Mouse (Mus musculus) erythroblast, adult 5-6 weeks (primary cell): Measurements from ENCODE around the gene Myo10. TPM values are rescaled to one million over a fixed set of nuclear protein-coding genes. Genes with fewer than 3 reads are reported as not detected.

ENCODE experiments used
- ATAC-seq: replicated peaks from 2 replicates; pipeline ENCODE4 v1.8.0; 2016; ENCODE audit warnings: moderate number of reproducible peaks, mild to moderate bottlenecking, moderate TSS enrichment, inconsistent platforms; ENCODE audit not compliant: poor library complexity, low FRiP score, severe bottlenecking
- total RNA-seq, 2 experiments: library from RNA; stranded (forward) in 1 of 2; stranded (reverse) in 1 of 2; fragments of 150-400 nt in 1 of 2; fragments of 200-764, 138-1000 nt in 1 of 2; gene quantifications; 2 replicates each; pipeline versions ENCODE4 v1.2.3 to v1.2.4; 2015 to 2017; ENCODE audit warnings: low replicate concordance in 2 of 2

Myo10 gene
- total RNA-seq, 2 experiments from 2014 or later, result 1.7 to 5.9 TPM

GRCm38 (mm10) chr15:25608742-25609141 lies 13.6 kb upstream of the Myo10 start:
- no peak for ATAC-seq

- ATAC-seq, result no peak
Observed at GRCm38 (mm10) chr15:25609253-25609652, 13.1 kb upstream of the Myo10 start.

- no peak for ATAC-seq
Observed at GRCm38 (mm10) chr15:25611178-25611577, 11.1 kb upstream of the Myo10 start.

GRCm38 (mm10) chr15:25620560-25620959 lies 1.8 kb upstream of the Myo10 start:
- no peak for ATAC-seq

- ATAC-seq, result no peak
Observed at GRCm38 (mm10) chr15:25621351-25622199, 750 bp upstream of the Myo10 start.

GRCm38 (mm10) chr15:25622867-25623471 lies 644 bp downstream of the Myo10 start:
- no peak for ATAC-seq

GRCm38 (mm10) chr15:25623556-25624180 lies 1.3 kb downstream of the Myo10 start:
- no peak for ATAC-seq

- no peak for ATAC-seq
Observed at GRCm38 (mm10) chr15:25624263-25624662, 1.9 kb downstream of the Myo10 start.

- ATAC-seq, result no peak
Observed at GRCm38 (mm10) chr15:25625471-25625870, 3.1 kb downstream of the Myo10 start.

GRCm38 (mm10) chr15:25627012-25627411 lies 4.7 kb downstream of the Myo10 start:
- no peak for ATAC-seq

GRCm38 (mm10) chr15:25628251-25628650 lies 5.9 kb downstream of the Myo10 start:
- ATAC-seq, result no peak

GRCm38 (mm10) chr15:25630716-25631115 lies 8.4 kb downstream of the Myo10 start:
- ATAC-seq, result no peak

GRCm38 (mm10) chr15:25631332-25631731 lies 9.0 kb downstream of the Myo10 start:
- ATAC-seq, result no peak

- no peak for ATAC-seq
Observed at GRCm38 (mm10) chr15:25632902-25633301, 10.6 kb downstream of the Myo10 start.

- no peak for ATAC-seq
Observed at GRCm38 (mm10) chr15:25633674-25634340, 11.5 kb downstream of the Myo10 start.

GRCm38 (mm10) chr15:25637727-25638126 lies 15.4 kb downstream of the Myo10 start:
- ATAC-seq, result no peak

- no peak for ATAC-seq
Observed at GRCm38 (mm10) chr15:25639217-25639616, 16.9 kb downstream of the Myo10 start.

- no peak for ATAC-seq
Observed at GRCm38 (mm10) chr15:25640840-25641752, 18.8 kb downstream of the Myo10 start.
